Mouse (Mus musculus) forebrain, postnatal 0 days (tissue): Measurements from ENCODE around the gene Stmn1. TPM values are rescaled to one million over a fixed set of nuclear protein-coding genes. Genes with fewer than 3 reads are reported as not detected.

Experiments used
- ATAC-seq: fragments of 200-750 bp; cut with Nextera tagmentation; 2 replicates; pipeline ENCODE4 v1.8.0; 2017; ENCODE audit warnings: mild to moderate bottlenecking, moderate library complexity
- DNase-seq: peaks from one replicate; pipeline ENCODE4 v3.0.0-alpha.2; 2015
- H3K27ac ChIP-seq: fragments of 300-500 bp; sonication (generic); 2 replicates; pipeline ENCODE4 v1.5.1; 2014; ENCODE audit warnings: low read depth, mild to moderate bottlenecking, antibody characterized with exemption, low read length, moderate library complexity, mixed read lengths
- H3K27me3 ChIP-seq: fragments of 300-500 bp; sonication (generic); 2 replicates; pipeline ENCODE4 v1.6.1; 2014; ENCODE audit warnings: mild to moderate bottlenecking, low read length, mixed read lengths; ENCODE audit not compliant: insufficient read depth
- H3K36me3 ChIP-seq: fragments of 300-500 bp; sonication (generic); 2 replicates; pipeline ENCODE4 v1.6.1; 2014; ENCODE audit warnings: mild to moderate bottlenecking, moderate library complexity; ENCODE audit not compliant: insufficient read depth
- H3K4me1 ChIP-seq: fragments of 300-500 bp; sonication (generic); 2 replicates; pipeline ENCODE4 v1.6.1; 2014; ENCODE audit warnings: antibody characterized with exemption; ENCODE audit not compliant: insufficient read depth
- H3K4me2 ChIP-seq: fragments of 300-500 bp; sonication (generic); 2 replicates; pipeline ENCODE4 v1.6.1; 2014; ENCODE audit warnings: low read depth, mild to moderate bottlenecking, moderate library complexity
- H3K4me3 ChIP-seq: fragments of 300-500 bp; sonication (generic); 2 replicates; pipeline ENCODE4 v1.5.1; 2014; ENCODE audit warnings: low read depth, low read length, mixed read lengths
- H3K9ac ChIP-seq: fragments of 300-500 bp; sonication (generic); 2 replicates; pipeline ENCODE4 v1.6.1; 2014; ENCODE audit warnings: mild to moderate bottlenecking
- H3K9me3 ChIP-seq: fragments of 300-500 bp; sonication (generic); 2 replicates; pipeline ENCODE4 v1.6.1; 2016; ENCODE audit warnings: low read length
- CTCF ChIP-seq: sonication (generic); IDR thresholded peaks from 2 replicates; pipeline ENCODE4 v1.5.1; 2016; ENCODE audit warnings: antibody characterized with exemption, control low read depth, low read depth
- WGBS: fragments of 180-500 bp; shearing (Covaris S2); extraction: QIAGEN DNeasy Blood & Tissue Kit; methylation state at CpG from one replicate; pipeline ENCODE4 v1.1.7; 2014; 5-methylcytosine and 5-hydroxymethylcytosine counted together
- polyA plus RNA-seq: library from polyadenylated mRNA; unstranded; fragments of >200 nt; fragmentation: Nextera tagmentation; extraction: Ambion mirVana; gene quantifications from 2 replicates; pipeline ENCODE4 v1.2.1, GENCODE M21; 2015
- total RNA-seq: library from RNA; depleted of rRNA; stranded (reverse); fragments of >200 nt; gene quantifications from 2 replicates; pipeline ENCODE4 v1.2.3, GENCODE M21; 2014

The Stmn1 gene
- total and polyA plus RNA-seq, 2 experiments from 2014 or later: 2,537 to 7,274 TPM

DNA sequence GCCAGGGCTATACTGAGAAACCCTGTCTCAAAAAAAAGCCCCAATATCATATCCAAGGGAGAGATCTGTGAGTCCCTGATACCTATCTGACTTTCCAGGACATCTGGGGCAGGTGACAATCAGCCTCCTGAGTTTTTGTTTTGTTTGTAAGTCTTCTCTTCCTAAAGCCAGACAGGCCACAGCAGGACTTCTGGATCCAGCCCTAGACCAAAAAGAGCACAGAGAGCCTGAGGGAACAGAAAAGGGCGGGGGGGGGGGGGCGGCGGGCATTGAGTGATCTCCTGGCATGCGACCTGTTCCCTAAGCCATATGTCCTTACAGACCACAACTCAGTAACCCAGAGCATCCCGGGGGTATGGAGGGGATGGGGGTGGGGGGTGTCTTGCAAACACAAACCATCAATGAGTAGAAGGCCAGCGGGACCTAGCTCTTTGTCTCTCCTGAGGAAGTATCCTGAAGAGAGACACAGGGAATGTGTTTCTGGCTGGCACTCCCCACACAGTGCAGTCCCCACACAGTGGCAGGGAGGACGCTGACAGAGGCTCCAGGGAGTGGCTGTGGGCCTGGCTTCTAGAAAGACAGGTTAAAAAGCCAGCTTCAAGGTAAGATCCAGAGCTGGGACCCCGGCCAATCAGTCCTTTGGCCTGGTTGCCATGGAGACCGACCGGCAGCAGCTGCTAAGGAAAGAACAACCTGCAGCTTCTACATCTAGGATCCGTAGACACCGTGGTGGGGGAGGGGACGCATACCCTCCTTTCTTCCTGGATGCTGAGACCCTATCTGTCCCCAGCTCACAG is 18.3 kb upstream of the Stmn1 start:
- TF ChIP-seq CTCF: no peak
- peak overlapping the region; percentile 83 for H3K27ac ChIP-seq
- H3K9me3 ChIP-seq: no peaks in the 10 kb centered on the region
- H3K36me3 ChIP-seq: no peaks in the 10 kb centered on the region
- ATAC-seq (peak; percentile 65; the same call in 1 of the 2 replicates), DNase-seq (peak; percentile 81)
- H3K4me1 ChIP-seq: peaks cover 41% of the 10 kb centered on the region
- H3K27me3 ChIP-seq: no peaks in the 10 kb centered on the region
- H3K9ac ChIP-seq: peak overlapping the region; percentile 47
- WGBS: 16% methylated on average over 13 of the region's 13 CpGs
- no peak overlapping the region for H3K4me3 ChIP-seq
- H3K4me2 ChIP-seq: peak overlapping the region; percentile 31; the same call in 1 of the 2 replicates

GRCm38 (mm10) chr4:134450392-134451195 is 17.5 kb upstream of the Stmn1 start:
- Histone ChIP-seq H3K9me3 (no peaks in the 10 kb centered on the region), H3K27me3 (no peaks in the 10 kb centered on the region), H3K4me3 (no peak overlapping the region), H3K4me1 (peaks cover 38% of the 10 kb centered on the region), H3K36me3 (no peaks in the 10 kb centered on the region), H3K4me2 (peak overlapping the region; percentile 31), H3K27ac (peak overlapping the region; percentile 83), H3K9ac (peak overlapping the region; percentile 47)
- ATAC-seq (peak; percentile 49), DNase-seq (no peak)
- no peak for TF ChIP-seq CTCF
- WGBS: 8% methylated on average over 20 of the region's 20 CpGs

- Histone ChIP-seq H3K27ac (peak overlapping the region; percentile 83), H3K36me3 (no peaks in the 10 kb centered on the region), H3K4me1 (peaks cover 31% of the 10 kb centered on the region), H3K9ac (no peak overlapping the region), H3K9me3 (no peaks in the 10 kb centered on the region), H3K27me3 (no peaks in the 10 kb centered on the region), H3K4me3 (no peak overlapping the region), H3K4me2 (no peak overlapping the region; the same call in 1 of the 2 replicates)
- no peak for TF ChIP-seq CTCF
- ATAC-seq: no peak
- no peak for DNase-seq
- WGBS: 41% methylated on average over 9 of the region's 9 CpGs
Measured at GRCm38 (mm10) chr4:134451484-134451883, 16.6 kb upstream of the Stmn1 start.

DNA sequence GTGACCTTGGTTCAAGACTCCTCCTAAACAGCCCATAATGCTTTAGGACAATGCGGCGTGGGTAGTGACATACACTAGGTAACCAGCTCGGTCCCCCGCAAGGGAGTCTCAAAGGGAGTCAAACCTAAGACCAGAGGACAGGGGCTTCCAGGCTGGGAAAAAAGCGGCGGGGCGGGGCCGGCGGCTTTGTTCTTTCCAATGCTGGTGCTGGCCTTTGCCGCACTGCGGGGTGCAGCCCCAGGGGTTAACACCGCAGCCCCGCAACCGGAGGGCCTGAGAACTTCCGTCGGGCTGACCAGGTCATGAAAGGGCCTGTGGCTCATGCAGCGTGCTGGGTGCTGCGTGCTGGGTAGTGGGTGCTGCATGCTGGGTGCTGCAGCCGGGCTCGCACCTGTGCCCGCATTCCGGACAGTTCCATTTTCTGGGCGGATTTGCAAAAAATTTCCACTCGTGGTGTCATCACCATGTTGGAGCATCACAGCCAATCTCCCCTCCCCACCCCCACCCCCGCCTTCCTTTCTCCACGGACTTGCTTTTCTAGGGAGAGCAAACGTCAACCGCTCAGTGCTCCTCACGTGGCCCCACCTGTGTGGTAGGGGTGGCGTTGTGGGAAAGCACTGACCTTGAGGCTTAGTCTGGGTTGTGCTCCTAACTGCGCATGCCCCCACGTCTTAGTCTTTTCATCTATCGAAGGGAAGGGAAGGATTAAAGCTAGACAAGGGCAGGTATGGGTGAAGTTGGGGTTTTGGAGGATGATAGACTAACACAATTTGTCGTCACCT is 14.3 kb upstream of the Stmn1 start:
- no peak for DNase-seq
- no peaks in the 10 kb centered on the region for H3K36me3 ChIP-seq
- no peak for ATAC-seq
- H3K9ac ChIP-seq: 0 out of 2 replicates have a peak overlapping the region, but pooled peaks have one; percentile 2
- H3K9me3 ChIP-seq: no peaks in the 10 kb centered on the region
- WGBS: 28% methylated on average over 34 of the region's 34 CpGs
- H3K4me1 ChIP-seq: peaks cover 28% of the 10 kb centered on the region
- no peak overlapping the region for H3K4me3 ChIP-seq
- H3K4me2 ChIP-seq: no peak overlapping the region
- no peaks in the 10 kb centered on the region for H3K27me3 ChIP-seq
- no peak overlapping the region for H3K27ac ChIP-seq
- TF ChIP-seq CTCF: no peak

- no peak for TF ChIP-seq CTCF
- H3K4me2 ChIP-seq: no peak overlapping the region
- H3K9me3 ChIP-seq: no peaks in the 10 kb centered on the region
- WGBS: 61% methylated on average over 6 of the region's 6 CpGs
- no peak overlapping the region for H3K27ac ChIP-seq
- H3K27me3 ChIP-seq: no peaks in the 10 kb centered on the region
- H3K36me3 ChIP-seq: no peaks in the 10 kb centered on the region
- no peak overlapping the region for H3K4me3 ChIP-seq
- no peak for DNase-seq
- peaks cover 18% of the 10 kb centered on the region for H3K4me1 ChIP-seq
- no peak overlapping the region for H3K9ac ChIP-seq
- ATAC-seq: no peak
Measured at GRCm38 (mm10) chr4:134455310-134455709, 12.8 kb upstream of the Stmn1 start.

DNA sequence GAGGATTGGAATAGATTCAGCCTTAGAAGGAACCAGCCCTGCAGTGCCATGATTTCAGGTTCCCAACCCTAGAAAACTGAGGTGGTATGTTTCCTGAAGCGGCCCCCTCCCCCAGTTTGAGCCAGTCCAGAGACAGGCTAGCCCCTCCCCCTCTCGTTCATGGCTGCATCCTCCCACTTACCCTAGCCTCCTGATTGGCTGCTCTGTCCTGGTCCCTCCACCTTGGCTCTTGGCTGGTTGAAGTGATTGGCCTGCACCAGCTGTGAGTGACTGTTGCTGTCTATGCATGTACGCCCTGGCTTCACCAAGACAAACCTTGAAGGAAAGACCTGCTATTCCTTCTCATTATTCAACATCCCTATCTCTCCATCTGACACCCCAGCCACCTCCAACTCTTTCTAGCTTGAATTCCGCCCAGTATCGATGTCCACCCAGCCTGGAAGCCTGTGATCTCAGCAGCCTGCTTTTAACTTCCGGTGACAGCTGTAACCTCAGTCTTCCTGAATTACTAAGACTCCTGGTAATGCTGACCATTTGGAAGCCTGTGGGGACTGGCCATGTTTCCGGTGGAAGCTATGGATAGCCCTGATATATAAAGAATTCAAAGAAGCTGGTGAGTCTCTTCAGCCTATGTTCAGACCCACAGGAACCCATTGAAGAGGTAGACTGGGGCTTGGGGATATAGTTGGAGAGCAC is 10.8 kb upstream of the Stmn1 start:
- Histone ChIP-seq H3K9me3 (no peaks in the 10 kb centered on the region), H3K27ac (no peak overlapping the region), H3K36me3 (no peaks in the 10 kb centered on the region), H3K4me1 (0 out of 2 replicates have a peak, but pooled peaks cover 5% of the 10 kb centered on the region), H3K4me3 (no peak overlapping the region), H3K9ac (no peak overlapping the region), H3K4me2 (no peak overlapping the region), H3K27me3 (no peaks in the 10 kb centered on the region)
- no peak for ATAC-seq
- 65% methylated on average over 7 of the region's 7 CpGs for WGBS
- DNase-seq: no peak
- no peak for TF ChIP-seq CTCF
